Mouse (Mus musculus): ENCODE measurements around the gene Zfp287. TPM values are rescaled to one million over a fixed set of nuclear protein-coding genes. Genes with fewer than 3 reads are reported as not detected.

The Zfp287 gene
- total and polyA plus RNA-seq, 2 experiments from 2014 or later, result 14.4 to 32.8 TPM

DNA sequence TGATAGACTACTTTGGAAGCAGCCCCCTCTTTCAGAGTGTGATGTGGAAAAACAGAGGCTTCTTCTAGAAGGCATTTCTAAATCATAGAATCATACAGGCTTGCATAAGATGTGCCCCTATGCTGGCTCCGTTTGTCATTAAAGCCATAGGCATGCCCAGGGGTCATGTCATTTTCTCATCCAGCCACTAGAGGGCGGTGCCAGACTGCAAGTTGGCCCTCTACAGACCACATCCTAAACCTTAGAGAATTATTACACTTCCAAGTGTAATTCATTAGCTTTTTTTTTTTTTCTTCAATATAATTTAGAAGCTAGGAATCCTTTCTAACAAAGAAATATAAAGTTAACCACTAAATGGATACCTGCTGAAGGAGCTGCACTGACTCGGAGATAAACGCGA, 12.4 kb upstream of the Zfp287 start:
- Histone ChIP-seq H3K4me1 (ENCODE audit: insufficient read depth) (no peaks in the 10 kb centered on the region), H3K4me2 (ENCODE audit: low read depth) (no peak overlapping the region), H3K4me3 (ENCODE audit: low read depth, low read length) (no peak overlapping the region), H3K27me3 (ENCODE audit: insufficient read depth, low read length) (peaks cover 4% of the 10 kb centered on the region; the same call in 1 of the 2 replicates), H3K27ac (ENCODE audit: low read depth, low read length) (no peak overlapping the region), H3K9me3 (ENCODE audit: low read length) (no peaks in the 10 kb centered on the region), H3K9ac (no peak overlapping the region), H3K36me3 (ENCODE audit: insufficient read depth) (no peaks in the 10 kb centered on the region)
- TF ChIP-seq CTCF (IDR thresholded peaks at IDR 0.05; ENCODE audit: low read depth), result peak; percentile 90
- DNase-seq, result peak; percentile 80
- peak; percentile 71 for ATAC-seq
- WGBS, result 47% methylated on average over 5 of the region's 5 CpGs

DNA sequence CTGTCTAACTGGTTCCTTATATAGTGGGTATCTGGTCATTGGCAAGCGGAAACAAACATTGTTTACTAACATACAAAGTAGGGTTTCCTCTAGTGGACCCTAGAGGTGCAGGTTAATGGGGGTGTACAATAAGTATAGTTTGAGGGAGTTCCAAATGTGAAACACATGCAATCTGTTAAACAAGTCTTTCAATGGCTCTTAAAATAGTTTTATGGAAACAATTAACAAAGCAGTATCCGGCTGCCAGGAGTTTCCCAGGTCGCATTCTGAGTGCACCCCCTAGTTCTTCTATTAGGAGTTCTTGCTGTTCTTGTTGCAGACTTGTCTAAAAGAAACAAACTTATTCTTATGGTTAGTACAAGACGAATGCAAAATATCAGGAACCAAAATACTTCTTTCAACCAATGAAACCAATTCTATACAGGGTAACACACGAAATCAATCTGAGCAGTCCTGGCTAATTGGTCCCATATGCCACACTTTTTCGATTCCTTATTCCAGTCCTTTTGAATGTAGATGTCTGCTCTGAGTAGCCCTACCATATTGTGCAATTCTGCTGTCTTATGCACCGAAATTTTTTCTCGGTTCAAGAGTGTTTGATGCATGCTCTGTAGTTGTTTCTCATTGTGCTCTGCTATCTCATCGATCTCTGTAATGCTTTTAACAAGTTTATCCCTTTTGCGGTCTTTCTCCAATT, 10.7 kb upstream of the Zfp287 start:
- H3K27ac ChIP-seq (ENCODE audit: low read depth, low read length), result no peak overlapping the region
- no peaks in the 10 kb centered on the region for H3K36me3 ChIP-seq (ENCODE audit: insufficient read depth)
- ATAC-seq (no peak), DNase-seq (no peak)
- 76% methylated on average over 10 of the region's 10 CpGs for WGBS
- no peak overlapping the region for H3K4me2 ChIP-seq (ENCODE audit: low read depth)
- peaks cover 4% of the 10 kb centered on the region; the same call in 1 of the 2 replicates for H3K27me3 ChIP-seq (ENCODE audit: insufficient read depth, low read length)
- TF ChIP-seq CTCF (IDR thresholded peaks at IDR 0.05; ENCODE audit: low read depth), result no peak
- no peak overlapping the region for H3K4me3 ChIP-seq (ENCODE audit: low read depth, low read length)
- no peaks in the 10 kb centered on the region for H3K9me3 ChIP-seq (ENCODE audit: low read length)
- H3K9ac ChIP-seq, result no peak overlapping the region
- H3K4me1 ChIP-seq (ENCODE audit: insufficient read depth), result no peaks in the 10 kb centered on the region

DNA sequence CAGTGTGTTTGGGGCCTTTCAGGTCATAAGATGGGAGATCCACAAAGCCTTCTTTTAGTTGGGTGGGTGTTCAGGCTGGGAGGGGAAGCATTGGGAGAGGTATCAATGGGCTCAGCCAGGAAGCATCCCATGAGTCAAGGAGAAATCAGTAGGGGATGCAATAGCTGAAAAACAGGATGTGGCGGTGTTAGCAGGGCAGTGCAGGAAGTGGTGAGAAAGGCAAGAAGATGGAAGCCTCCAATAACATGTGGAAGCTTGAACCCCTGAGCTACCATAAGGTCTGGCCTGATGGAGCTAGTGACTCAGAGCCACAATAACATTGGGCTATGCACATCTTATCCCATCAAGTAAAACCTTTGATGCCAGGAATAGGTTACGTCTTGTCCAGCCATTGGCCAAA, 9.5 kb upstream of the Zfp287 start:
- no peak overlapping the region for H3K4me3 ChIP-seq (ENCODE audit: low read depth, low read length)
- no peak overlapping the region for H3K27ac ChIP-seq (ENCODE audit: low read depth, low read length)
- H3K27me3 ChIP-seq (ENCODE audit: insufficient read depth, low read length), result peaks cover 4% of the 10 kb centered on the region; the same call in 1 of the 2 replicates
- WGBS, result 88% methylated on average over 2 of the region's 2 CpGs
- DNase-seq (no peak), ATAC-seq (no peak)
- no peak for TF ChIP-seq CTCF (IDR thresholded peaks at IDR 0.05; ENCODE audit: low read depth)
- no peak overlapping the region for H3K9ac ChIP-seq
- no peaks in the 10 kb centered on the region for H3K4me1 ChIP-seq (ENCODE audit: insufficient read depth)
- H3K36me3 ChIP-seq (ENCODE audit: insufficient read depth), result no peaks in the 10 kb centered on the region
- no peaks in the 10 kb centered on the region for H3K9me3 ChIP-seq (ENCODE audit: low read length)
- H3K4me2 ChIP-seq (ENCODE audit: low read depth), result no peak overlapping the region

DNA sequence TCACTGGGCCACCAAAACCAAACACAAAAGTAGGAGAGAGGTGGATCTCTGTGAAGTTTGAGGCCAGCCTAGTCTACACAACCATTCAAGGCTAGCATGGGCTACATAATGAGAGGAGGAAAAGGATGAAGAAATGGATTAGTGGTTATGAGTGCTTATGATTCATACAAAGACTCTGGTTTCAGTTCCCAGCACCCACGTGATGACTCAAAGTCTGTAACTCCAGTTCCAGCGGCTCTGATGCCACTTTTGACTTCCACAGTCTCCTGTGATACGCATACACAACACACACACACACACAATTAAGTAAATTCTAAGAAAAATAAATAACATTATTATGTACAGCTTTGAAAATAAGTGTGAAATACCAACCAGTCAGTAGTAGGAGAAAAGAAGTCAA, 960 bp upstream of the Zfp287 start:
- Histone ChIP-seq H3K4me3 (ENCODE audit: low read depth, low read length) (no peak overlapping the region), H3K27me3 (ENCODE audit: insufficient read depth, low read length) (no peaks in the 10 kb centered on the region), H3K9me3 (ENCODE audit: low read length) (no peaks in the 10 kb centered on the region), H3K4me1 (ENCODE audit: insufficient read depth) (peaks cover 13% of the 10 kb centered on the region; the same call in 1 of the 2 replicates), H3K4me2 (ENCODE audit: low read depth) (no peak overlapping the region), H3K9ac (no peak overlapping the region), H3K27ac (ENCODE audit: low read depth, low read length) (no peak overlapping the region), H3K36me3 (ENCODE audit: insufficient read depth) (peaks cover 9% of the 10 kb centered on the region; the same call in 1 of the 2 replicates)
- DNase-seq (no peak), ATAC-seq (no peak)
- no peak for TF ChIP-seq CTCF (IDR thresholded peaks at IDR 0.05; ENCODE audit: low read depth)
- 87% methylated on average over 3 of the region's 3 CpGs for WGBS

DNA sequence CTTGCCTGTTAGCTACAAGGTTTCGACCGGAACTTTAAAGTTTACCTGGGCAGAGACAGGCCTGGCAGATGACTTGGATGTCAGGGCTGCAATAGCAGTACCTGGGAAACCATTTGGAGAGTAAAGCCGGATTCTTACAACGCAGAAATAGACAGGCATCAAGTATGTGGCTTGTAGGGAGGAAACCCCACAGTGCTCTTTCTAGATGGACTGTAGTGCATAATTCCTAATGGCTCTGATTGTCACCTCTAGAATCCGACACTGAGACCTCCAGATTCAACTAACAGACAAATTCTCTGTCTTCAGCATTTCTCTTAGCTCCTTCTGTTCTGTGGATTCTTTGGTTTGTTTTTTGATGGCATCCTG, 300 bp upstream of the Zfp287 start:
- ATAC-seq, result peak; percentile 35

DNA sequence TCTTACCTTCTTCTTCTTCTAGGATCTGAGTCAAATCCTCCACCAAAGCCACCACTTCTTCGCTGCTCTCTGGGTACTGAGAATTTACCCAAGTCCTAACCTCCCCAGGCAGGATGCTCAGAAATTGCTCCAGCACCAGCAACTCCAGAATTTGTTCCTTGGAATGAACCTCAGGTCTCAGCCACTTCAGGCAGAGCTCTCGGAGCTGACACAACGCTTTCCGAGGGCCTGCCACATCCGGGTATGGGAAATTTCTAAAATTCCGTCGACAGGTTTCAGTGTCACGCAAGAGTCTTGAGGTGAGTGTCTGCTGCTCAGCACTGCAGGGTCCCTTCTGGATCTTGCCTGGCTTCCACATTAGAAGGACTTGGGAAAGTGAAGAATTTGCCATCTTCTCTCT, 3.4 kb downstream of the Zfp287 start:
- no peaks in the 10 kb centered on the region for H3K27me3 ChIP-seq (ENCODE audit: insufficient read depth, low read length)
- WGBS, result 94% methylated on average over 8 of the region's 8 CpGs
- TF ChIP-seq CTCF (IDR thresholded peaks at IDR 0.05; ENCODE audit: low read depth), result no peak
- peaks cover 46% of the 10 kb centered on the region for H3K36me3 ChIP-seq (ENCODE audit: insufficient read depth)
- H3K9me3 ChIP-seq (ENCODE audit: low read length), result no peaks in the 10 kb centered on the region
- DNase-seq (no peak), ATAC-seq (no peak)
- no peak overlapping the region for H3K4me2 ChIP-seq (ENCODE audit: low read depth)
- no peak overlapping the region for H3K27ac ChIP-seq (ENCODE audit: low read depth, low read length)
- H3K4me3 ChIP-seq (ENCODE audit: low read depth, low read length), result no peak overlapping the region
- peaks cover 13% of the 10 kb centered on the region; the same call in 1 of the 2 replicates for H3K4me1 ChIP-seq (ENCODE audit: insufficient read depth)
- no peak overlapping the region for H3K9ac ChIP-seq

More for the DNA sequence above, 300 bp upstream of the Zfp287 start:
- peaks cover 15% of the 10 kb centered on the region; the same call in 1 of the 2 replicates for H3K36me3 ChIP-seq (ENCODE audit: insufficient read depth)
- 4% methylated on average over 5 of the region's 5 CpGs for WGBS
- H3K4me1 ChIP-seq (ENCODE audit: insufficient read depth), result peaks cover 13% of the 10 kb centered on the region; the same call in 1 of the 2 replicates
- TF ChIP-seq CTCF (IDR thresholded peaks at IDR 0.05; ENCODE audit: low read depth), result no peak
- peak overlapping the region; percentile 93; the same call in 1 of the 2 replicates for H3K27ac ChIP-seq (ENCODE audit: low read depth, low read length)
- peak overlapping the region; percentile 55 for H3K4me2 ChIP-seq (ENCODE audit: low read depth)
- peak overlapping the region; percentile 98 for H3K9ac ChIP-seq
- peak overlapping the region; percentile 98 for H3K4me3 ChIP-seq (ENCODE audit: low read depth, low read length)
- no peaks in the 10 kb centered on the region for H3K27me3 ChIP-seq (ENCODE audit: insufficient read depth, low read length)
- H3K9me3 ChIP-seq (ENCODE audit: low read length), result no peaks in the 10 kb centered on the region
- no peak for DNase-seq

DNA sequence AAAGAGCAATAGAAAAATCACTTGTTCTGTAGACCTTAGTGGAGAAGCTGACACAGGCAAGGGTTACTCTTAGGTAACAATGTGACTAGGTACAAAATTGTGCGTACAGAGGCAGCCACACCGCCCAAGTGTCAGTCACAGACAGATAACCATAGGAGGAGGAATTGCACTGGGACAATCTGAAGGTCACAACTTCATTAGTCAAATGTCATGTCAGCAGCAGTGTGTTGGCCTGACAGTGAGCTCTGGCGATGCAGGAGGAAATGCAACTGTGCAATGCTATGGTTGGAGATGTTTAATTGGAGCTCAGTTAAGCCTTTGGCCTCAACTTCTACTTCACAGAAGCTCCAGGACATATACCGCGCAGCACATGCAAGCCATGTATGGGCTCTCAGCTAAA, 21.0 kb downstream of the Zfp287 start:
- Histone ChIP-seq H3K27me3 (ENCODE audit: insufficient read depth, low read length) (no peaks in the 10 kb centered on the region), H3K9ac (no peak overlapping the region), H3K9me3 (ENCODE audit: low read length) (no peaks in the 10 kb centered on the region), H3K4me3 (ENCODE audit: low read depth, low read length) (no peak overlapping the region), H3K27ac (ENCODE audit: low read depth, low read length) (no peak overlapping the region), H3K4me2 (ENCODE audit: low read depth) (no peak overlapping the region), H3K4me1 (ENCODE audit: insufficient read depth) (no peaks in the 10 kb centered on the region), H3K36me3 (ENCODE audit: insufficient read depth) (peaks cover 51% of the 10 kb centered on the region)
- 94% methylated on average over 5 of the region's 5 CpGs for WGBS
- no peak for TF ChIP-seq CTCF (IDR thresholded peaks at IDR 0.05; ENCODE audit: low read depth)
- ATAC-seq, result no peak
- no peak for DNase-seq
